Mouse (Mus musculus) embryonic facial prominence, embryonic 15.5 days (tissue): ENCODE data around the gene Cpne8. TPM values are rescaled to one million over a fixed set of nuclear protein-coding genes. Genes with fewer than 3 reads are reported as not detected.

Experiments
- ATAC-seq: fragments of 200-750 bp; cut with Nextera tagmentation; 2 replicates; pipeline ENCODE4 v1.8.0; 2017; ENCODE audit warnings: low read depth, moderate TSS enrichment; ENCODE audit not compliant: insufficient number of reproducible peaks, low FRiP score, low TSS enrichment
- H3K27ac ChIP-seq: fragments of 300-500 bp; sonication (generic); replicated peaks from 2 replicates; pipeline ENCODE4 v1.5.1; 2015; ENCODE audit warnings: mild to moderate bottlenecking, inconsistent platforms
- H3K27me3 ChIP-seq: fragments of 300-500 bp; sonication (generic); 2 replicates; pipeline ENCODE4 v1.6.1; 2015; ENCODE audit warnings: inconsistent platforms
- H3K36me3 ChIP-seq: fragments of 300-500 bp; sonication (generic); 2 replicates; pipeline ENCODE4 v1.6.1; 2015; ENCODE audit warnings: mild to moderate bottlenecking, inconsistent platforms
- H3K4me1 ChIP-seq: fragments of 300-500 bp; sonication (generic); 2 replicates; pipeline ENCODE4 v1.6.1; 2015; ENCODE audit warnings: inconsistent platforms
- H3K4me2 ChIP-seq: fragments of 300-500 bp; sonication (generic); replicated peaks from 2 replicates; pipeline ENCODE4 v1.6.1; 2015; ENCODE audit warnings: mild to moderate bottlenecking, inconsistent platforms
- H3K4me3 ChIP-seq: fragments of 300-500 bp; sonication (generic); replicated peaks from 2 replicates; pipeline ENCODE4 v1.5.1; 2015; ENCODE audit warnings: mild to moderate bottlenecking, inconsistent platforms
- H3K9ac ChIP-seq: fragments of 300-500 bp; sonication (generic); 2 replicates; pipeline ENCODE4 v1.6.1; 2015; ENCODE audit warnings: inconsistent platforms
- H3K9me3 ChIP-seq: fragments of 300-500 bp; sonication (generic); replicated peaks from 2 replicates; pipeline ENCODE4 v1.6.1; 2016; ENCODE audit warnings: inconsistent platforms
- WGBS: fragments of 180-500 bp; shearing (Covaris S2); methylation state at CpG from one replicate; pipeline ENCODE4 v1.1.7; 2015; 5-methylcytosine and 5-hydroxymethylcytosine counted together
- polyA plus RNA-seq: library from polyadenylated mRNA; unstranded; fragments of >200 nt; fragmentation: Nextera tagmentation; extraction: Ambion mirVana; gene quantifications from 2 replicates; pipeline ENCODE4 v1.2.1, GENCODE M21; 2015

The Cpne8 gene
- polyA plus RNA-seq, result 22.1 and 22.4 TPM in 2 replicates

DNA sequence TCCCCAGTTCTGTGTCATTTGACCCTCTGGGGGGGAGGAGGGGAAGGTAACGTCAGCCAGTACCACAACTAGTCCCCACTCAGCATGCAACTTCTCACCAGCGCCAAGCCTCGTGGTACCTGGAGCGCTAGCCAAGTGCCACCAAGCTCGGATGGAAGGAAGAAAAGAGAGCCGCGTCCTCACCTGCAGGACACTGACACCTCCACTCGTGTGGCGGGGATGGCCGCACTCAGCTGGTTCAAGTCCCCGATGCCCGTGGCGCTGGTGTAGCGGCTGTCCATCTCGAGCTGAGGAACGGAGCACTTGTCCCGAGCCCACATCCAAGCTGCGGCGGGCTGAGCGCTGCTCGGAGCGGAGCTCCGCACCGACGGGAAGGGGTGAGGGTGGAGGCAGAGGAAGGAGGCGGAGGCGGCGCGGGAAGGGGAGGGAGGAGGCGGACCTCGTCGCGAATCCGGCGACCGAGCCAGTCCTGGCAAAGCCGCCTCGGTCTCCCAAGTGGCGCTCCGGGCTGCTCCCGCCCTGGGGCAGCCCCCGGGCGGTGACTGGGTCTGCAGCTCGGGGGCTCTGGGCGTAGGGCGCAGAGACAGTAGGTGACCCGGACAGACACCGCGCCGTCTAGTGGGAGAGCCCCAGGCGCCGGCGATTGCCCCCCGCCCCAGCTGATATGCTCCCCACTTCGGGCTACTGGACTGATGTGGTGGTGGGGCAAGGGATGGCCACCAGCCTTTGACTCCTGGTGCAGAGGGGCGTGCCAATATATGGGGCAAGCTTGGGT is at the start of gene Cpne8:
TSS of gene Cpne8 (minus strand) at position 448 of the 775 bp plus-strand sequence.
- H3K9ac ChIP-seq, result peak within 1 kb of the TSS; percentile 45
- peak; percentile 88 for ATAC-seq
- no peaks in the 10 kb centered on the region for H3K36me3 ChIP-seq
- no peaks in the 10 kb centered on the region for H3K27me3 ChIP-seq
- H3K9me3 ChIP-seq, result no peaks in the 10 kb centered on the region
- peak within 1 kb of the TSS; percentile 95 for H3K4me2 ChIP-seq
- peaks cover 15% of the 10 kb centered on the region for H3K4me1 ChIP-seq
- H3K27ac ChIP-seq, result no peak within 1 kb of the TSS; the same call in 1 of the 2 replicates
- WGBS, result under 1% methylated on average over 44 of the region's 56 CpGs
- peak within 1 kb of the TSS; percentile 70 for H3K4me3 ChIP-seq

DNA sequence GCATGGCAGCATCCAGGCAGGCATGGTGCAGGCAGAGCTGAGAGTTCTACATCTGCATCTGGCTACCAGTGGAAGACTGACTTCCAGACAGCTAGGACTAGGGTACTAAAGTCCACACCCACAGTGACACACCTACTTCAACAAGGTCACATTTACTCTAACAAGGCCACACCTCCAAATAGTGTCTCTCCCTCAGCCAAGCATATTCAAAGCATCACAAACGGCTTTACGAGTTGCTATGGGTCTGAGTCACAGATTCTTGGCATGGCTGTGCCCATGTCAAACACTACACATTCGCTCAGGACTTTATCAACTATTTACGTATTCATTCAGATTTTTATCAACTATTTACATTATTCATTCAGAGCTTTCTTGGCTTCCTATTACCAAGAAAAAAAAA is 38.5 kb upstream of the Cpne8 start:
- H3K27me3 ChIP-seq, result no peaks in the 10 kb centered on the region
- no peaks in the 10 kb centered on the region for H3K36me3 ChIP-seq
- H3K9ac ChIP-seq, result no peak overlapping the region
- ATAC-seq, result no peak
- H3K4me1 ChIP-seq, result no peaks in the 10 kb centered on the region
- H3K4me3 ChIP-seq, result no peak overlapping the region
- WGBS, result 66% methylated on average over 4 of the region's 4 CpGs
- no peak overlapping the region for H3K27ac ChIP-seq
- H3K9me3 ChIP-seq, result no peaks in the 10 kb centered on the region
- no peak overlapping the region for H3K4me2 ChIP-seq

DNA sequence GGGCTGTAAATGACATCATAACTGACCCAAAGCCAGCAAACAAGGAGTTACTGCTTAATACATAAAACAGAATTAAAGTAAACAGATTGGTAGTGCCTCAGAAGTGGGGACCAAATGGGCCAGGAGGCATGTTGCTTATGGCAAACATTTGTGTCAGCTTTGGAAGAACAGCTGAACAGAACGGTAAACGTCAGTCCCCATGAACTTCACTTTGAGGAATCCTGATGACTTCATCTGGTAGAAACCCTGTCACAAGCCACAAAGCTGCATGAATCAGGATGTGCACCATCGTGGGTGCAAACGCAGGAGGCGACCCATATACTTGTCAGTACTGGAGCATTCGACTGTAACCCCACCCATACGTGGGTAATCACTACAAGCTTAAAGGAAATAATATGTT is 30.1 kb upstream of the Cpne8 start:
- Histone ChIP-seq H3K4me2 (no peak overlapping the region), H3K9me3 (no peaks in the 10 kb centered on the region), H3K27me3 (no peaks in the 10 kb centered on the region), H3K4me3 (no peak overlapping the region), H3K9ac (no peak overlapping the region), H3K27ac (no peak overlapping the region), H3K4me1 (no peaks in the 10 kb centered on the region), H3K36me3 (no peaks in the 10 kb centered on the region)
- no peak for ATAC-seq
- 59% methylated on average over 7 of the region's 7 CpGs for WGBS

DNA sequence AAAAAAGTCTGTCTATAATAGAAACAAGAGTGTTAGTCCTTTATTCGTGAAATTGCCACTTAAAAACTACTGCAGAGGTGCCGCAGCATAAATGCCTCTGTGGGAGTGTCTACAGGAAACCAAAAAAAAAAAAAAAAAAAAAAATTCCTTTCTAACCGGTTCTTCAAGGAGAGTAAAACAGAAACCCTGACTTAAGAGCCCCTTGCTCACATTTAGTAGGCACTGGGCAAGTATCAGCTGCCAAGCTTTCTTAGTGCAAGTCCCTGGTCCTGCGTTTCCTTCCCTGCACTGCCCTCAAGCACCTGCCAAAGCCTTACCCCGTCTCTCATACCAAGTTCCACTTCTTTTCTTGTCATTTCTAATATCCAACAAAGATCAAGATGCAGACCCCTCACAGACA is 25.1 kb upstream of the Cpne8 start:
- no peak overlapping the region for H3K27ac ChIP-seq
- no peak for ATAC-seq
- H3K36me3 ChIP-seq, result no peaks in the 10 kb centered on the region
- no peaks in the 10 kb centered on the region for H3K27me3 ChIP-seq
- no peaks in the 10 kb centered on the region for H3K9me3 ChIP-seq
- no peak overlapping the region for H3K4me2 ChIP-seq
- no peak overlapping the region for H3K4me3 ChIP-seq
- WGBS, result 48% methylated on average over 5 of the region's 5 CpGs
- H3K9ac ChIP-seq, result no peak overlapping the region
- H3K4me1 ChIP-seq, result no peaks in the 10 kb centered on the region

DNA sequence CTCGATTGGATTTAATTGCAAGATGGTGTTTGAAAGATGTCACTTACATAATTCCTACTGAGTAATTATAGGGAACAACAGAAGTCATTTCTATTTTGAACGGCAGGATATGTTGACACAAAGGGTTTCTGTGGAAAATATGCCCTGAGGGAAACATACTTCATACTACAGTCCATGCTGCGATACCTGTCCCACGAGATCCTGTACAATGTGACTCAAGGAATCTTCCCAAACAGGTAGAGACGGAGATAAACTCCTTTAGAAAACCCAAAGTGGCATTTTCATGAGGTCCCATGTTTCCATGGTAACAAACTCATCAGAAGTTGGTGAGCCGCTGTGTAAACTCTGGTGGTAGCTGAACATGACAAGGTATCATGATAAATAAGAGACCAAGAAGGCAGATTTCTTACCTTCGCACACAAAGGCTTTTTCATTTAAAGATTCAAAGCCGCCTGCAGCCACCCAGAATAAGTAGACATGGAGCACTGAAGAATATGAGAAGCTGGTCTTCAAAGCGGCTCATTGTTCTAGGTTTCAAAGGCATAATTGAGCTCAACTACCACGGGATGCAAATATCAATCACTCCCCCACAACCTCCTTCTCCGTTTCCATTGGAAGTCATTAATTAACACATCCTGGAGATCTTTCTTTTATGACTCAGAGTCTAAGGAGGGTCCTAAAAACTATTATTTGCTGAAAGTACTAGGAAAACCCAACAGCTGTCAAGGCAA is 24.4 kb upstream of the Cpne8 start:
- H3K27ac ChIP-seq, result no peak overlapping the region
- ATAC-seq, result no peak
- WGBS, result 53% methylated on average over 11 of the region's 11 CpGs
- no peak overlapping the region for H3K9ac ChIP-seq
- no peak overlapping the region for H3K4me2 ChIP-seq
- no peaks in the 10 kb centered on the region for H3K36me3 ChIP-seq
- no peaks in the 10 kb centered on the region for H3K27me3 ChIP-seq
- no peaks in the 10 kb centered on the region for H3K9me3 ChIP-seq
- no peaks in the 10 kb centered on the region for H3K4me1 ChIP-seq
- no peak overlapping the region for H3K4me3 ChIP-seq

DNA sequence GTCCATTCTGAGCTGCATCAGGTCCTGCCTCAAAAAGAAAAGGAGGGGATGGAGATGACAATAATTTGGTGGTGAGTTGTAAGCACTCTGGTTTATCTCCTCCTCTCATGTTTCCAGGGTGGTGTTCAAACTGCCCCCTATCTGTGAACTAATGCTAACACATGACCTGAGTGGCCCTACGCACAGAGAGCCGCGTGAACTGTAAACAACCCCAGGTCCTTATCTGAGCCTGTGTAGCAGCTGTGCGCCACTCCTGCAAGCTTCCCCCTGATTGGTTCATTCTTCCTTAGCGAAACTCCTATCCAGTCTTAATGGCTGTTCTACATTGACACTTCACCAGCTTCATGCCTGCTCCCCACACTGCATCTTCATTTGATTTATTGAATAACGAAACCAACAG is 7.5 kb upstream of the Cpne8 start:
- WGBS, result 92% methylated on average over 6 of the region's 6 CpGs
- Histone ChIP-seq H3K27me3 (no peaks in the 10 kb centered on the region), H3K27ac (no peak overlapping the region), H3K4me3 (no peak overlapping the region), H3K4me2 (no peak overlapping the region), H3K36me3 (no peaks in the 10 kb centered on the region), H3K4me1 (no peaks in the 10 kb centered on the region), H3K9me3 (no peaks in the 10 kb centered on the region), H3K9ac (no peak overlapping the region)
- no peak for ATAC-seq

DNA sequence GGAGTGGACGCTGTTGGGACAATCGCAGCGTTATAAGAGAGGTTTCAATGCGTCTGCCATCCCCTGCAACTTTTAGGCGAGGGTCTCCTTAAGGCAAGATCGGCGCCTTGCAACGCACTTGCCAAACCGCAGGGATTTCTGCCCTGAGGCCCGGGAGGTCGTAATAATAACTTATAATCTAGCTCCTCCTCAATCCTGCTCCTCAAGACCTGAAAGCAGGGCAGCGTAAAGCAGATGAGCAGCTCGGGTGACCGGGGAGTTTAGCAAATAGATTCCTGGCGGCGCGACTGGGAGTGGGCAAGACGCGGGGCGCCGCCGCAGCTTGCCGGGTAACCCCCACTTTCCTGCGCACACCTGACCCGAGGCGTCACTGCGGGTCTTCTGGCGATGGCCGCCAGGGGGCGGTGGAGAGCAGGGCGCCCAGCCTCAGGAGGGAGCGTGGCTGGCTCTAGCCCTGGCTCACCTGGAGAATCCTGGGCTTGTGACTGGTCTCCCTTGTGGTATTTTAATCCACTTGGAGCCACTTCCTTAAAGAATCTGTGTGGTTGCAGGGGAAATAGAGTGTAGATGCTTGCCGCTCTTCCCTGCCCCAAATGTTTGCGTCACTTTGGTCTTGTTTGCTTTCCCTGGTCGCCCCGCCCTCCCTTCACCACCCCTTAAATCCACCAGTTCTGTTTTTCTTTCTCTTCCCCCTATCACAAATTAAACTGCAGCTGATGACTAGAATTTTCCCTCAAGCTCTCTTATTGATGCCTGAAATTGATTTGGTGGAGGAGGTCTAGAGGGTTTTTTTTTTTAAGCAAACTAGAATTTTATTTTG is 738 bp upstream of the Cpne8 start:
- Histone ChIP-seq H3K4me2 (peak overlapping the region; percentile 95), H3K4me1 (peaks cover 15% of the 10 kb centered on the region), H3K9ac (peak overlapping the region; percentile 45), H3K27ac (no peak overlapping the region; the same call in 1 of the 2 replicates), H3K4me3 (peak overlapping the region; percentile 70), H3K36me3 (no peaks in the 10 kb centered on the region), H3K27me3 (no peaks in the 10 kb centered on the region), H3K9me3 (no peaks in the 10 kb centered on the region)
- peak; percentile 85 for ATAC-seq
- 2% methylated on average over 36 of the region's 36 CpGs for WGBS

DNA sequence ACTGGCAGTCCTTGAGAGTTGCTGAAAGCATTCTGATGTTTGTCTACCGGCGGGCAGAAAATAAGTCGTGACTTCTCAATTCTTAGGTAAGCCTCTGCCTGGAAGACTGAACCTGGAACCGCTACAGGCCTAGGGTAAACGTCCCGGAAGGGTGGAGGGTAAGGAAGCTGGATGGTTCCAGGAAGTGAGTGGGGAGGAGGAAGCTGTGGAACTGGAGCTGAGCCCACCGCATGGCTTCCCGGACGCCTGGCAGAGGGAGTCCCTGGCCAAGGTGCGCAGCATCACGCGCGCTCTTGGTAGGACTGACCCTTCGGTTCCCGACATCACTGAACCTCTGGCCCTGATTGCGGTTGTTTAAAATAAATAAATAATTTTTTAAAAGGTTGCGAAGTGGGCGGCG is 744 bp downstream of the Cpne8 start:
- H3K4me1 ChIP-seq, result peaks cover 15% of the 10 kb centered on the region
- H3K36me3 ChIP-seq, result no peaks in the 10 kb centered on the region
- peak overlapping the region; percentile 95 for H3K4me2 ChIP-seq
- no peak overlapping the region for H3K27ac ChIP-seq
- no peak for ATAC-seq
- H3K27me3 ChIP-seq, result no peaks in the 10 kb centered on the region
- whole genome bisulfite sequencing, result 2% methylated on average over 19 of the region's 19 CpGs
- no peaks in the 10 kb centered on the region for H3K9me3 ChIP-seq
- peak overlapping the region; percentile 45; the same call in 1 of the 2 replicates for H3K9ac ChIP-seq
- peak overlapping the region; percentile 70 for H3K4me3 ChIP-seq

DNA sequence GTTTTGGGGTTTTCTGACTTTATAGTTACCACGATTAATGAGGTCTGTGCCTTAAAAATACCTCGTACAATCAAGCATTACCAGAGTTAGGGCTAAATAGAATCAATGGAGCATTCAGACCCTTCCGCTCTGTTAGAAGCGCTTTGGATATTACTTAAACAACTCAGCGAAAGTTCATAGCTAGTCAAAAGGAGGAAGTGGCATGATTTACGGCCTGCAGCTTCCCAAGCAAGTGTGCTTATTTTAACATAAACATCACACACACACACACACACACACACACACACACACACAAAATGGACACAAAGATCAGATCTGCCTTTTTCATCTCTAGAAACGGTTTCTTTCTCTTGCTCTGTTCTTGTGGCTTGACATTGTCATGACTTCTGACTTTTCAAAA is 9.7 kb downstream of the Cpne8 start:
- H3K9me3 ChIP-seq, result no peaks in the 10 kb centered on the region
- WGBS, result 74% methylated on average over 7 of the region's 7 CpGs
- H3K4me1 ChIP-seq, result no peaks in the 10 kb centered on the region
- H3K27me3 ChIP-seq, result no peaks in the 10 kb centered on the region
- H3K4me2 ChIP-seq, result no peak overlapping the region
- H3K36me3 ChIP-seq, result no peaks in the 10 kb centered on the region
- H3K27ac ChIP-seq, result no peak overlapping the region
- no peak overlapping the region for H3K9ac ChIP-seq
- ATAC-seq, result no peak
- no peak overlapping the region for H3K4me3 ChIP-seq

DNA sequence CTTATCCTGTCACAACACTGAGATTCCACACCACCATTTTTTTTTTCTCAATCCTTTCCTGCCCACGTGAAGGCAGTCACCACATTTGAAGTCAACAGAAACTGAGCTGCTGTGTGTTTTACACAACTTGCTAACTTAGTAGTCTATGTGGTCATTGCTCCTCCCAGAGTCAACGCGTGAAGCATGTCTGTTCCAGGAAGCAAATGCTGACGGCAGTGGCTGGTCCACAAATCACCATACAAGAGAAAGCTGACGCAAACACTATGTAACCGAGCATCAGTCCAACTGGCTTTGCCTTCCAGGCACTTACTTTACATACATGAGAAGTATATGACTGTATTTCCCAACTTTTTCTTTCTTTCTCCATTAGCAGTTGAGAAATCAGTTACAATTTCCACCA is 12.3 kb downstream of the Cpne8 start:
- ATAC-seq, result no peak
- Histone ChIP-seq H3K4me1 (no peaks in the 10 kb centered on the region), H3K36me3 (no peaks in the 10 kb centered on the region), H3K27ac (no peak overlapping the region), H3K9me3 (no peaks in the 10 kb centered on the region), H3K27me3 (no peaks in the 10 kb centered on the region), H3K4me3 (no peak overlapping the region), H3K9ac (no peak overlapping the region), H3K4me2 (no peak overlapping the region)
- 80% methylated on average over 6 of the region's 6 CpGs for whole genome bisulfite sequencing

DNA sequence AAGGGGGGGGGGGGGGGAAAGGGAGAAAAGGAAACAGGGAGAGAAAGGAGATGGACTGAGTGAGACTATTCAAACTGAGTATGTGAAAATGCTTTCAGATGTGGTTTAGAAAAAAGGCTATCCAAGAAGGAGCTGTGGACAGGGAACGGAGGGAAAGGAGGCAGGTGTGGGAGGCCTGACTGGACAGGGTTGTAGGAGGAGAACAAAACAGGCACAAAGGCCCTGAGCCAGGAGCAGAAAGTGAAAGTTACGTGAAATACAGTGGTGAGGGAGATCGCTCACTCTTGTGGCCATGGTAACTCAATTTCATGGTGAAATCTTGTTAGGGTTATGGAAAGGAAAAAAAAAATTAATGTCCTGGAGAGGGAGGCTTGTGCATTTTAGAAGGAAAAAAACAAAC is 14.6 kb downstream of the Cpne8 start:
- 37% methylated on average over 3 of the region's 3 CpGs for WGBS
- no peaks in the 10 kb centered on the region for H3K27me3 ChIP-seq

More for the DNA sequence above, 14.6 kb downstream of the Cpne8 start:
- no peaks in the 10 kb centered on the region for H3K9me3 ChIP-seq
- H3K4me2 ChIP-seq, result no peak overlapping the region
- no peaks in the 10 kb centered on the region for H3K4me1 ChIP-seq
- no peak overlapping the region for H3K27ac ChIP-seq
- no peak for ATAC-seq
- no peak overlapping the region for H3K4me3 ChIP-seq
- no peaks in the 10 kb centered on the region for H3K36me3 ChIP-seq
- H3K9ac ChIP-seq, result no peak overlapping the region
